Mouse (Mus musculus) stomach, postnatal 0 days (tissue): ENCODE measurements at regions not wholly inside any gene's neighbourhood (a gene's known extent, or its start where the extent isn't known, plus 50 kb on each side); places are given as distances from the start of the nearest gene placed in this dataset.

Source experiments
- CTCF ChIP-seq: IDR thresholded peaks from 2 replicates; pipeline ENCODE4 v1.5.1; 2016; ENCODE audit warnings: antibody characterized with exemption, low read depth, mild to moderate bottlenecking, moderate library complexity
- EP300 ChIP-seq: optimal IDR thresholded peaks from 2 replicates; pipeline ENCODE3; 2016; ENCODE audit warnings: antibody characterized with exemption

GRCm38 (mm10) chr14:103433106-103433505, 80.0 kb upstream of the Scel start:
- no peak for TF ChIP-seq EP300
- TF ChIP-seq CTCF = no peak
